Mouse (Mus musculus): ENCODE measurements around the gene Scfd1.

DNA sequence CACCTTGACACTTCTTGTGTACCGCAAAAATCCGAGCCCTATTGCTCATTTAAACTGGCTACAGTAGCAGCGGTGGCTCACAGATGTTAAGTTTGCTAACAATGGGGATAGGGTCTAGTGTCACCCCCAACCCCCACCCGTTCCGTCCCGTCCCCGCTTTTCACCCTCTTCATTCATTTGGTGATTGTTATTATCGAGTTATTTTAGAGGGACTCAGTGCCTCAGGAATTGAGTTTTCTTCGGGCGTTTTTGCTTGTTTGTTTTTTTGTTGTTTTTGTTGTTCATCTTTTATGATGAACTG is 28.7 kb upstream of the Scfd1 start:
- no peak for TF ChIP-seq CTCF (IDR thresholded peaks at IDR 0.05; ENCODE audit: control insufficient read depth, insufficient read depth, insufficient replicate concordance, low read depth, low read length)
- TF ChIP-seq POLR2A (IDR thresholded peaks at IDR 0.05; ENCODE audit: control insufficient read depth, low read depth, low read length), result no peak

Data from testis, adult 2 months (tissue).